Mouse (Mus musculus): ENCODE measurements around the gene Akr1b10.

DNA sequence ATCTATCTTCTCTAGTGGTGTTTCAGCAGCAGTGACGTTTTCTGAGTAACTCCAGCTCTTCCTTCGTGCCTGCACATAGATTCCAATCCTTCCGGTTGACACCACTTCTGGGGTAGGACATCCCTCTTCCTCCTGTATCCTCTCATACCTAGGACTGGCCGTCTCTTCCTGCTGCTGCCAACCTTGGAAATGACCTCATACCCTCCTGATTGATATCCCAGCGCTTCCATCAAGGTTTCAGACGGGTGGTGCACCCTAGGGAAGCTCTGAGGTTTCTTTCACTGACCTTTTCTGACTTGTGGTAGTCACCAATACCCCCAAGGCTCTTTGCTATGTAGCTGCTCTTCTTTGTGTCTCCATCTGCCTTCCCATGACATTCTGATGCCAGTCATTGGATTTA, 14.4 kb downstream of the Akr1b10 start:
- TF ChIP-seq GATA1 (IDR thresholded peaks at IDR 0.05; ENCODE audit: low read length), result no peak
- TF ChIP-seq TAL1 (IDR thresholded peaks at IDR 0.05; ENCODE audit: low read length), result no peak

Measured in erythroblast, embryonic 14.5 days (primary cell).